Mouse (Mus musculus) lung, postnatal 14 days (tissue): ENCODE results near the gene BC028528.
A peak's percentile ranks its signal among the peaks of the same experiment; 100 is the strongest.
"Not testable (repeated sequence)": the region's sequence is repeated elsewhere in the genome, so short reads cannot be mapped to it uniquely, and the experiment has no call there.

Source experiments
- DNase-seq: peaks from one replicate; pipeline ENCODE4 v3.0.0; 2021

Gene BC028528

DNA sequence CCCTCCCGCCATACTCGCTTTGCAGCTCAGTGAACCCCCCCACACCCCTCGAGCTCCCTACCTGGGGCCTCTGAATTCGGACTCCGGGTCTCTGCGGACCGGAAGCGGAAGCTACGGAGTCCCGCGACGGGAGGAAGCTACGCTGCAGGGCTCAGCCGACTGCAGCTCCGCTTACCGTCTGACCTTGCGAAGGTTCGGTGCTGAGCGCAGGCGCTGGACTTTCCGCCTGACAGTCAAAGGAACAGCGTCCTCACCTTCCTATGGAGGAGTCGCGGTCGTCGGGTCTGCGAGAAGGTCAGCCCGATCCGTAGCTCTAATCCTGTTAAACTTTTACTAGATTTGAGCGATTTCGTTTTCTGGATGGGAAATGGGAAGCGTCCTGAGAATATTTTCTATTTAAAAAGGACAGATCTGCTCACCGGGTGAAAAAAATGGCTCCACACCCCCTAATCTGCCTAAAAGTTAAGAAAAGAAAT, 20.4 kb downstream of the BC028528 start, which contains the start of gene Mrps21:
Mrps21 (minus strand) TSS at position 128 of the 476 bp plus-strand sequence.
- DNase-seq, result peak; percentile 83

DNA sequence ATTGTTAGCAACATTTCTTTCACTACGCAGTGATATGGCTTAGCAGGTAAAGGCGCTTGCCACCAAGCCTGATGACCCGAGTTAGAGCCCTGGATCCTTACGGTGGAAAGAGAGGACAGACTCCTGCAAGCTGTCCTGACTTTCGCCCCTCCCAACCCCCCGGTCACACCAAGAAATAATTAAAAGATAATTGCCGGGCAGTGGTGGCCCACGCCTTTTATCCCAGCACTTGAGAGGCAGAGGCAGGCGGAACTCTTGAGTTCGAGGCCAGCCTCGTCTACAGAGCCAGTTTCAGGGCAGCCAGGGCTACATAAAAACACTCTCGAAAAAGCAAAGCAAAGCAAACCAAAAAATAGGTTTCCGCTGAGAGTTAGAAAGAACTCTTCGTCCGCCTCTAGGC, 20.8 kb downstream of the BC028528 start:
- DNase-seq, result no peak

DNA sequence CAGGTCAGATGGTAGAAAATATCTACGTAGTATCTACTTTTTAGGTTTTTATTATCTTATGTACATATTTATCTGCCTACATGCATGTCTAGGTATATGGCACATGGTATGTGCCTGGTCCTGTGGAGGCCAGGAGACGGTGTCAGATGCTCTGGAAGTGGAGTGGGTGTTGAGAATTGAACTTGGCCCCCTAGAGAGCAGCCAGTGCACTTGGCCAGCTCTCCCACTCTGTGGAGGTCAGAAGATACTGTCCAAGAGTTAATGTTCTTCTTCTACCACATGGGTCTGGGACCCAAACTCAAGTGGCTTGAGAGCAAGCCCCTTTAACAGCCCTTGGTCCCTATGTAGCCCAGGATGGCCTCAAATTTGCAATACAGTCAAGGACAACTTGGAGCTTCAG, 24.4 kb downstream of the BC028528 start:
- no peak for DNase-seq

DNA sequence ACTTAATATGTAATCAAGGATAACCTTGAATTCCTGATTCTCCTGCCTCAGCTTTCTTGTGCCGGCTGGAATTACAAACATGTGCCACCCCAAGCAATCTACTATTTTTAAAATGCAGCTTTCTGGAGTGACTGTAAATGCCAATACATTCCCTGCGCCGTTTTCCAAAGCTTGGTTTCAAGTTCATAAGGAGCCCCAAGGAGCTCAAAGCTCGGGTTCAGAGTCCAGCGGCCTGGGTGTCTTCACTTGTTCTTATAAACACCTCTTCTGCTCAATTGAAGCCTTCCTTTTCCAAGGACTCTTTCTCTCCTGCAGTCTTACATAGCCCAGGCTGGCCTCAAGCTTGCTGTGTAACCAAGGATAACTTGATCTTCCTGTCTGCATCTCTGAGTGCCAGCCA, 25.7 kb downstream of the BC028528 start:
- DNase-seq, result no peak

DNA sequence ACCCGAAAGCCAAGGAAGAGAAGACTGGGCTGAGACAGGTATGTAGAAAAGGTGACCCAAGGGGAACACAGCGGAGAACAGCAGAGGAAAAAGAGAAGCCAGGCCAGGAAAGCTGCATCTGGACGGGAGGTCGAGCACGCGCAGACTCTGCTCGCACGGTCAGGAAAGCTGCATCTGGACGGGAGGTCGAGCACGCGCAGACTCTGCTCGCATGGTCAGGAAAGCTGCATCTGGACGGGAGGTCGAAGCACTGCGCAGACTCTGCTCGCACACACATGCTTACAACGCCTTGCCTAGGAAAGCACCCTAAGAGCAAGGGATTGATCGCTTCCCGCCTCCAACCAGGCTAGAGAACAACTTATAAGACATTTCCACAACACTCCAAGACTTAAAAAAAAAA, 26.2 kb downstream of the BC028528 start:
- no peak for DNase-seq

DNA sequence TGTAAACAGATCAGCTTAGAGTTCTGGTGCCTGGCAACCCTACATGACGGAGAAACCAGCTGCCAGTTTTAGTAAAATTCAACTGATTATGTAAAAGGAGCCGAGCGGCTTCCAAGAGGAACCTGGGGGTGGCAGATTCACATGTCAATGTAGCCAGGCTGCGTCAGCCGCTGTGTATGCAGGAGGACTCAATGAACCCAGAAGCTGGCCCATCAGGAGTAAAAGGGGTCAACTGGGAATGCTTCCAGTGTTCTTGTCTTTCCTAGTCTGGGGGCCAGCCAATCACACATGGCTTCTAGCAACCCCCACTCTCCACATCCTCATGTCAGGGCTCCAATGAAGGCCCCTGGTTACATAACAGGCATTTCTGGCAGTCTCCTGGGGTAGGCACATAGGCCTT, 26.8 kb downstream of the BC028528 start:
- no peak for DNase-seq

DNA sequence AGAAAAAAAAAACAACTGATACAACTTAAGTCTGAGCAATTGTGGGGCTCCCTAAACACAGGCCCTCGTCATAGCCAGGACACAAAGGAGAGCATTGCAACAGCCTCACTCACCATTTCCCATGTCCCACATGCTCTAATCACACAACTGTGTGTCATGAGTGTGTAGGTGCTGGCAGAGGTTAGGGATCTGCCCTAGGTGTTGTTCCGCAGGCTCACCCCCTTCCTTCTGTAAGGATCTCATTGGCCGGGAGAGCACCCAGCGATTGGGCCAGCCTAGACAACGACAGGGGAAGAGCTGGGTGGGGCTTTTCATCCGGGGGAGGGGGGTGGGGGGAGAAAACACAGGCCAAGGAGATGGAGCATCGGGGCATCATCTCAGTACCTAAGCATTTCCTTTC, 28.2 kb downstream of the BC028528 start:
- no peak for DNase-seq

DNA sequence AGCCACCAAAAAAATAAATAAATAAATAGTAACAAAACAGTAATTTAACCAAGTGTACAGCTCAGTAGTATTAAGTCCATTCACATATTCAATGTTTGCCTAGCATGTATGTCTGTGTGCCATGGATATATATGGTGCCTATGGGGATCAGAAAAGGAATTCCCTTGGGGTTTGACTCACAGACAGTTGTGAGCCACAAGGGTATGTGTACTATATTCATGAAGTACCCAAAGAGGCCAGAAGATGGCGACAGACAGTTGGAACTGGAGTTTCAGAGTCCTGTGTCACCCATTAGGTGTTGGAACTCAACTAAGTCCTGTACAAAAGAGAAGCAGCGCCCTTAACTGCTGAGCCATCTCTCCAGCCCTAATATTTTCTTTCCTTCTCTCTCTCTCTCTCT, 30.0 kb downstream of the BC028528 start:
- peak; percentile 91 for DNase-seq

DNA sequence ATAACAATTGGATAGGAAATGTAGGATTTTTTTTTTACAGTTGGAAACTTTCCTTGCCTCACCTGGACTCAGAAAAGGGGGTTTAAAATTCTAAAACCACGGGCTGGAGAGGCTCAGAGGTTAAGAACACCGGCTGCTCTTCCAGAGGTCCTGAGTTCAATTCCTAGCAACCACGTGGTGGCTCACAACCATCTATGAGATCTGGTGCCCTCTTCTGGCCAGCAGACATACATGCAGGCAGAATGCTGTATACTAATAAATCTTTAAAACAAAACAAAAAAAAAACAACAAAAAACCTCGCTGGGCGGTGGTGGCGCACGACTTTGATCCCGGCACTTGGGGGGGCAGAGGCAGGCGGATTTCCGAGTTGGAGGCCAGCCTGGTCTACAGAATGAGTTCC, 30.6 kb downstream of the BC028528 start:
- peak; percentile 27 for DNase-seq

DNA sequence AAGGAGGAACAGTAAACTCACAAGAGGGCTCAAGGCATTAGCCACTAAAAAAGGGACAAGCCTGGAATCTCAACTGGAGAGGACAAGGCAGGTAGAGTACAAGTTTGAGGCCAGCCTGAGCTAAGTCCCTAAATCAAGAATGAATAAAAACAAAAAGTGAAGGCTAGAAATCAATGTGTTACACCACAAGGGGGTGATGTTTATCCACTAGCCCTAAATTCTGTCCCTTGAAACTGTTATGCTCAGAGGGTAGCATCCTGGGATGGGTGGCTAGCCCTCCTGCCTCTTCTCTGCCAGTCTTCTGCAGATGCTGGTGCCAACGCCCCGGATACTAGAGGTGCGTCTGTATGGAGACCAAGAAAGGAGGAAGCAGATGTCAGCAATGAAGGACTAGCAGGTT, 31.5 kb downstream of the BC028528 start:
- no peak for DNase-seq

DNA sequence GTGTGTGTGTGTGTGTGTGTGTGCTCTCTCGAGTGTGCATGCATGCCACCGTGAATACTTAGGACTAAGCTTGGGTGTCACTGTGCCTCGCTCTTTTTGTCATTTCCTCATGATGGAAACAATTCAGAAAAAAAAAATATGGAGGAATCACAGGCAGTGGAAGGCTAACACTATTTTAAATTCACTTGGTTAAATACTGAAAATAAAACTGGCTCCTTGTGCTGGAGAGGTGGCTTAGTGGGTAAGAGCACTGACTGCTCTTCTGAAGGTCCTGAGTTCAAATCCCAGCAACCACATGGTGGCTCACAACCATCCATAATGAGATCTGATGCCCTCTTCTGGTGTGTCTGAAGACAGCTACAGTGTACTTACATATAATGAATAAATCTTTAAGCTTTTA, 33.5 kb downstream of the BC028528 start:
- not testable (repeated sequence) for DNase-seq

DNA sequence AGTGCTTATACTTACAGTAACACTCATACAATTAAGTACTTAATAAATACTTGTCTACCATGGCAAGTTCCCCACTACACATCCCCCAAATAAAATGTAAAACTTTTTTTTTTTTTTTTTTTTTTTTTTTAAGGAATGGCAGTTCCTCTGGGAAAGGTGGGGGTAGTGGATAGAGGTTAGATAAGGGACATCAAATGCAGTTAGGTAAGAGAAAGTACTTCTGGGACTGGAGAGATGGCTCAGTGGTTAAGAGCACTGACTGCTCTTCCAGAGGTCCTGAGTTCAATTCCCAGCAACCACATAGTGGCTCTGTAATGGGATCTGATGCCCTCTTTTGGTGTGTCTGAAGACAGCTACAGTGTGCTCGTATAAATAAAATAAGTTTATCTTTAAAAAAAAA, 34.8 kb downstream of the BC028528 start:
- DNase-seq, result not testable (repeated sequence)

DNA sequence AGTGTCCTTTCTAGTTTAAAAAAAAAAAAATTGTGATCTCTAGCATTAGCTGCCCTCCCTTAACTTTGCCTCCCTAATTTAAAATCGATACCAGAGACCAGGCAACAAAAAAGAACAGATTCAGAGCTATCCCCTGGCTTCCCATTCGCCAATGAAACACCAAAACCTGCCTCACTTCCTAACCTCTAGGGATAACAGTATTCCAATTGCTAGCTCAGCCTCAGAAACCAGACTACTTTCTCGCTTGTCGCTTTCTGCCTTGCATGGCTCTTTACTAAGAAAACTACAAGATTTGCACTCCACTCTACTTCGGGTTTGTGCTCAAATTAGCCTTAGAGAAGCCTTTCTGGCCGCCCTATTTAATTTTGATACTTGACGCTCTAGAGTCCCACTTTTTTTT, 35.7 kb downstream of the BC028528 start:
- DNase-seq, result no peak

DNA sequence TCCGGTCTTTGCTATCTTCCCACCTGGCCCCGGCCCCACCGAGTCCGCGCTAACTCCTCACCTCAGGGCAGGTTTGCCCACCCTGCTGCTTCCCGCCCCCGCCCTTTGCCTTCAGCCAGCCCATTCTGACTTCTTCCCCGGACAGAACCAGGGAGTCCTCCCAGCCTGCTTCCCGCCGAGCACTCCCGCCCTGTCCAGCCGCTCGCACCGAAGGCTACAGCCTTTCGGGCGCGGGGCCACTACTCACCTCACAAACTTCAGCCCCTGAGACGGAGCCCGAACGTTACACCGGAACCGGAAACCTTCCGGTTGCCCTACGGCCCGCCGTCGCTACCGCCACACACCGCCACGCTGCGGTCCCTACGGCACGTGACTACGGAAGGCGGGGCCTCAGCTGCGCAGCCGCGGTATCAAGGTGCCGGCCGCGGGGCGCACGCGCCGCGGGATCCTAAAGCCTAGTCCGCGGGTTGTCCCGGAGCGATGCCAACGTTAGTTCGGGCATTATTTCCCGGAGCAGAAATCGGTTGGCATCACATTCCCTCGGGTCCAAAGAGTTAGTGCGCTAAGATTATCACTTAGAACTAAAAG, 36.2 kb downstream of the BC028528 start, which contains the start of gene Prpf3:
Prpf3 (minus strand) TSS at position 384 of the 588 bp plus-strand sequence.
- DNase-seq, result peak; percentile 95

DNA sequence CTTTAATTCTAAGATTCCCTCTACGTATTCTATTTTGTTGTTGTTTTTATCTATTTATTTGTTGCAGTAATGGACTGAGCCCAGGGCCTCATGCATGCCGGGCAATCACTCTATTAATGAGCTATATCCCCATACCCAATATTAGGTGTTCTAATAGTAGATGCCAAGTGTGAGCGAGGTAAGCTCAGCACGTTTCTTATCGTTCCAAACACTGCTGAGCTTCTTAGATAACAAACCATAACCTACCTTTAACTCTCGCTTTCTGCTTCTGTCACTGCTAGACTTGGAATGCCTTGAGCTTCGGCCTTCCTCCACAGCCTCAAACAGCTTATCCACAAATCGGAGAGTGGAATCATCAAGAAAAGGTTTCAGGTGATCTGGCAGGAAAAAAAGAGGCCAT, 40.5 kb downstream of the BC028528 start:
- no peak for DNase-seq

DNA sequence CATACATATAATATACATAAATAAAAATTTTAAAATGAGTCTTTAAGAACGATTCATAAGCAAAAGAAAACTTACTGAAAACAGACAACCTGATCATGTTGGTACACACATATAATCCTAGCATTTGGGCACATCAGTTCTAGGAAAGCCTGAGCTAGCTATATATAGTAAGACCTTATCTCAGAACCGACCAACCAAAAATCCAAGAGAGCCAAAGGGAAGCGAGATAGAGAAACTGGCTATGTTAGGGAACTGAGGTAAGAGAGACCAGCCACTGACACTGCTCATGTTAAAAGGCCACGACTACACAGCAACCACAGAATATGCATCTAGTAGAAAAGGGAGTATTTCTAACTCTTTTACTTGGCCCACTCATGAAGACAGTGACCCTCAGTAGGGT, 41.2 kb downstream of the BC028528 start:
- DNase-seq, result no peak

DNA sequence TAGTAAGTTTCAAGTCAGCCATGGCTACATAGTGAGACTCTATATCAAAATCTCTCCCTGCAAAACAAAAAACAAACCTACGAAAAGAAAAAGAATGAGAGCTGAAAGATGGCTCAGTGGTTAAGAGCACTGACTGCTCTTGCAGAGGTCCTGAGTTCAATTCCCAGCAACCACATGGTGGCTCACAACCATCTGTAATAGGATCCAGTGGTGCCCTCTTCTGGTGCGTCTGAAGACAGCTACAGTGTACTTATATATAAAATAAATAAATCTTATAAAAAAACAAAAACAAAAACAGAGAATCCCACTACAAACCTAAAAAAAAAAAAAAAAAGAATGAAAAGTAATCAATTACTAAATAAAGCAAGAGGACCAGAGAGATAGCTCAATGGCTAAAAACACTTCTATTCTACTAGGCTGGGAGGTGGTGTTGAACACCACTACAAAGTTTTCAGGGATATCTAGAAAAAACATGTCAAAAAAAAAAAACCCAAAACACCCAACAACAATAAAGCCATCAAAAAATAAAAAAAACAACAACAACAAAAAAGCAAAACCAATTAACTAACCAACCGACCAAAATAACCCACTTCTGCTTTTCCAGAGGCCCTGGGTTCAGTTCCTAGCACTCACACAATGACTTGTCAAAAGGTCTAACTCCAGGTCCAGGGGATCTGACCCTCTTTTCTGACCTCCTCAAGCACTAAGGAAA, 49.1 kb downstream of the BC028528 start:
- DNase-seq, result no peak

DNA sequence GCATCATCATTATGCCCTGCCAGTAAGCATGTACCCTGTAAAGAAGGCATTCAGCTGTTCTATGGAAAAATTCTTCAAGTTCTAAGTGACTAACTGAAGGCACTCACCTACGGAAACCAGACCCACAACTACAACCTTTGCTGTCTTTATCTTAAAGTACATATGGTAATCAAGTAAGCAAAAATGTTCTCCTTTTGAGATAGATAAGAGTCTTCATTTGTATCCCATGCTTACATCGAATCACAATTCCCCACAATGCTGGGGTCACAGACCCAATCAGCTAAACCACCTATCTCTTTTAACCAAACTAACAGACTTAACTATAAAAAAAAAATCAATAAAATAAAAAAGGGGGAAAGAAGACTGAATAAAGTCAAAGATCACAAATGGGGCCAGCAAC, 52.6 kb downstream of the BC028528 start:
- no peak for DNase-seq
